Mouse (Mus musculus) G1E (cell line): ENCODE measurements around the gene Mtrf1.

Experiments used
- CTCF ChIP-seq: IDR thresholded peaks from 2 replicates; pipeline ENCODE4 v1.5.1; 2012; ENCODE audit warnings: low read depth, low read length, inconsistent platforms, mixed read lengths
- GATA1 ChIP-seq: IDR thresholded peaks from 2 replicates; pipeline ENCODE4 v1.6.1; 2012; ENCODE audit warnings: borderline replicate concordance, low read length, inconsistent platforms, mixed read lengths
- TAL1 ChIP-seq: conservative IDR thresholded peaks from 2 replicates; pipeline ENCODE4 v1.6.1; 2012; ENCODE audit warnings: low read depth, low read length, inconsistent platforms, mixed read lengths

- TF ChIP-seq CTCF (no peak), GATA1 (no peak), TAL1 (no peak)
Observed at GRCm38 (mm10) chr14:79445055-79445620, 47.6 kb downstream of the Mtrf1 start.
